Mouse (Mus musculus) retina, postnatal 1 day (tissue): ENCODE measurements around the gene Spop.

Source experiments
- DNase-seq: peaks from one replicate; pipeline ENCODE4 v3.0.0-alpha.2; 2012

Gene Spop

GRCm38 (mm10) chr11:95413641-95414535, at the start of gene Spop:
TSS of gene Spop (plus strand) at chr11:95414080.
- peak; percentile 97 for DNase-seq

GRCm38 (mm10) chr11:95364388-95364787, 49.5 kb upstream of the Spop start:
- DNase-seq, result no peak

- no peak for DNase-seq
These were observed 48.3 kb upstream of the Spop start for GRCm38 (mm10) chr11:95365596-95365995.

GRCm38 (mm10) chr11:95366280-95366897, 47.5 kb upstream of the Spop start:
- no peak for DNase-seq

- DNase-seq, result no peak
These were observed 46.7 kb upstream of the Spop start for GRCm38 (mm10) chr11:95367011-95367735.

GRCm38 (mm10) chr11:95368231-95368823, 45.6 kb upstream of the Spop start:
- DNase-seq, result no peak

- no peak for DNase-seq
These were observed 45.0 kb upstream of the Spop start for GRCm38 (mm10) chr11:95368871-95369270.

- DNase-seq, result peak; percentile 67
These were observed 43.7 kb upstream of the Spop start for GRCm38 (mm10) chr11:95369964-95370890.

- DNase-seq, result no peak
These were observed 42.7 kb upstream of the Spop start for GRCm38 (mm10) chr11:95371182-95371581.

GRCm38 (mm10) chr11:95378926-95379325, 35.0 kb upstream of the Spop start:
- no peak for DNase-seq

GRCm38 (mm10) chr11:95379552-95379951, 34.3 kb upstream of the Spop start:
- DNase-seq, result no peak

- DNase-seq, result no peak
These were observed 33.2 kb upstream of the Spop start for GRCm38 (mm10) chr11:95380711-95381110.

- DNase-seq, result no peak
These were observed 32.7 kb upstream of the Spop start for GRCm38 (mm10) chr11:95381146-95381545.

GRCm38 (mm10) chr11:95383331-95383986, 30.4 kb upstream of the Spop start:
- no peak for DNase-seq

GRCm38 (mm10) chr11:95384004-95384318, 29.9 kb upstream of the Spop start:
- no peak for DNase-seq

GRCm38 (mm10) chr11:95384319-95384972, 29.4 kb upstream of the Spop start, which contains the start of gene Slc35b1:
TSS of gene Slc35b1 (plus strand) at chr11:95384692.
- peak; percentile 100 for DNase-seq

- DNase-seq, result no peak
These were observed 28.9 kb upstream of the Spop start for GRCm38 (mm10) chr11:95384973-95385320.

GRCm38 (mm10) chr11:95387354-95387753, 26.5 kb upstream of the Spop start:
- no peak for DNase-seq

GRCm38 (mm10) chr11:95389006-95389405, 24.9 kb upstream of the Spop start:
- DNase-seq, result no peak

- DNase-seq, result no peak
These were observed 23.5 kb upstream of the Spop start for GRCm38 (mm10) chr11:95390420-95390819.

GRCm38 (mm10) chr11:95391201-95391600, 22.7 kb upstream of the Spop start:
- no peak for DNase-seq
